Mouse (Mus musculus) liver, postnatal 0 days (tissue): ENCODE results near the gene Chrm3. TPM values are rescaled to one million over a fixed set of nuclear protein-coding genes. Genes with fewer than 3 reads are reported as not detected.

Experiments used
- ATAC-seq: fragments of 200-750 bp; cut with Nextera tagmentation; 2 replicates; pipeline ENCODE4 v1.8.0; 2017; ENCODE audit warnings: mild to moderate bottlenecking, moderate library complexity
- DNase-seq: peaks from one replicate; pipeline ENCODE4 v3.0.0-alpha.2; 2016
- H3K27ac ChIP-seq: fragments of 300-500 bp; sonication (generic); 2 replicates; pipeline ENCODE4 v1.5.1; 2014; ENCODE audit warnings: antibody characterized with exemption, moderate library complexity, mild to moderate bottlenecking, low read depth
- H3K27me3 ChIP-seq: fragments of 300-500 bp; sonication (generic); 2 replicates; pipeline ENCODE4 v1.6.1; 2014; ENCODE audit warnings: low read length, control low read depth, mixed read lengths; ENCODE audit not compliant: insufficient read depth
- H3K36me3 ChIP-seq: fragments of 300-500 bp; sonication (generic); replicated peaks from 2 replicates; pipeline ENCODE4 v1.6.1; 2014; ENCODE audit warnings: mild to moderate bottlenecking, control low read depth, low read length, moderate library complexity, mixed read lengths; ENCODE audit not compliant: insufficient read depth
- H3K4me1 ChIP-seq: fragments of 300-500 bp; sonication (generic); 2 replicates; pipeline ENCODE4 v1.6.1; 2014; ENCODE audit warnings: antibody characterized with exemption, mild to moderate bottlenecking, control low read depth; ENCODE audit not compliant: insufficient read depth
- H3K4me2 ChIP-seq: fragments of 300-500 bp; sonication (generic); 2 replicates; pipeline ENCODE4 v1.6.1; 2014; ENCODE audit warnings: low read depth, mild to moderate bottlenecking, low read length, moderate library complexity, mixed read lengths
- H3K4me3 ChIP-seq: fragments of 300-500 bp; sonication (generic); 2 replicates; pipeline ENCODE4 v1.5.1; 2014; ENCODE audit warnings: low read depth, low read length
- H3K9ac ChIP-seq: fragments of 300-500 bp; sonication (generic); replicated peaks from 2 replicates; pipeline ENCODE4 v1.6.1; 2014; ENCODE audit warnings: mild to moderate bottlenecking, moderate library complexity
- H3K9me3 ChIP-seq: fragments of 300-500 bp; sonication (generic); 2 replicates; pipeline ENCODE4 v1.6.1; 2016; ENCODE audit warnings: mild to moderate bottlenecking, control low read depth, low read length, mixed read lengths
- CTCF ChIP-seq: sonication (generic); IDR thresholded peaks from 2 replicates; pipeline ENCODE4 v1.5.1; 2016; ENCODE audit warnings: antibody characterized with exemption, low read depth
- EP300 ChIP-seq: IDR thresholded peaks from 2 replicates; pipeline ENCODE4 v1.6.1; 2016; ENCODE audit warnings: antibody characterized with exemption, low read depth, mild to moderate bottlenecking
- WGBS: fragments of 180-500 bp; shearing (Covaris S2); extraction: QIAGEN DNeasy Blood & Tissue Kit; methylation state at CpG from one replicate; pipeline ENCODE4 v1.1.7; 2014; ENCODE audit not compliant: insufficient replicate concordance; 5-methylcytosine and 5-hydroxymethylcytosine counted together
- polyA plus RNA-seq: library from polyadenylated mRNA; unstranded; fragments of >200 nt; fragmentation: Nextera tagmentation; extraction: Ambion mirVana; gene quantifications from 2 replicates; pipeline ENCODE4 v1.2.1, GENCODE M21; 2015

Gene Chrm3
- polyA plus RNA-seq, 1 experiment from 2014 or later: not detected

GRCm38 (mm10) chr13:9900653-9901385 is 459.8 kb downstream of the Chrm3 start:
- no peaks in the 10 kb centered on the region for H3K4me1 ChIP-seq
- TF ChIP-seq CTCF: no peak
- TF ChIP-seq EP300: no peak
- ATAC-seq: no peak
- H3K4me3 ChIP-seq: no peak overlapping the region
- H3K9me3 ChIP-seq: no peaks in the 10 kb centered on the region
- DNase-seq: no peak
- no peak overlapping the region for H3K4me2 ChIP-seq
- H3K9ac ChIP-seq: no peak overlapping the region
- 69% methylated on average over 5 of the region's 5 CpGs for WGBS
- no peaks in the 10 kb centered on the region for H3K36me3 ChIP-seq
- no peak overlapping the region for H3K27ac ChIP-seq
- no peaks in the 10 kb centered on the region for H3K27me3 ChIP-seq

- 71% methylated on average over 3 of the region's 3 CpGs for WGBS
- no peaks in the 10 kb centered on the region for H3K4me1 ChIP-seq
- H3K36me3 ChIP-seq: no peaks in the 10 kb centered on the region
- ATAC-seq (no peak), DNase-seq (no peak)
- no peaks in the 10 kb centered on the region for H3K27me3 ChIP-seq
- no peak overlapping the region for H3K9ac ChIP-seq
- no peak overlapping the region for H3K4me3 ChIP-seq
- no peak overlapping the region for H3K27ac ChIP-seq
- TF ChIP-seq CTCF (no peak), EP300 (no peak)
- H3K4me2 ChIP-seq: no peak overlapping the region
- H3K9me3 ChIP-seq: no peaks in the 10 kb centered on the region
Measured at GRCm38 (mm10) chr13:9898664-9899369, 461.8 kb downstream of the Chrm3 start.

DNA sequence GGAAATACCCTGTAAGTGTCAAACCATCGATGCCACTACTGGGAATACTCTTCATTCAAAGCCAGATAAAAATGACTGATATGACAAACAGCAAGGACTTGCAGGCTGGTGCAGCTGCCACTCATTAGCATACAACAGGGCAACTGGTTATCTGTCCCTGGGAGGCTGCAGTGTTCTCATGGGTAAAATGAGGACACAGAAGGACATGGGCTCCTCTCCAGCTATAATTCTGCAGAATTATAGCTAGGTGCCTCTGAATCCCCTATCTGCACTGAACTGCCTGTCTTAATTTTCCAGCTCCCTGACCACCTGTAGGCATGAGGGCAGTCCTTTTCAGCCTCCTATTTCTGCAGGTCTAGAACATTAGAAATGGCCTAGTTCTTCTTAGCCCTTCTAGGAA is 463.4 kb downstream of the Chrm3 start:
- H3K9me3 ChIP-seq: no peaks in the 10 kb centered on the region
- DNase-seq (no peak), ATAC-seq (no peak)
- H3K4me2 ChIP-seq: no peak overlapping the region
- WGBS: 35% methylated on average over 1 of the region's 1 CpGs
- H3K9ac ChIP-seq: no peak overlapping the region
- no peaks in the 10 kb centered on the region for H3K27me3 ChIP-seq
- no peaks in the 10 kb centered on the region for H3K36me3 ChIP-seq
- no peak overlapping the region for H3K27ac ChIP-seq
- TF ChIP-seq EP300 (no peak), CTCF (no peak)
- no peaks in the 10 kb centered on the region for H3K4me1 ChIP-seq
- no peak overlapping the region for H3K4me3 ChIP-seq

- no peak overlapping the region for H3K4me3 ChIP-seq
- ATAC-seq: no peak
- H3K9ac ChIP-seq: no peak overlapping the region
- WGBS: 52% methylated on average over 11 of the region's 11 CpGs
- no peak for DNase-seq
- no peaks in the 10 kb centered on the region for H3K9me3 ChIP-seq
- no peaks in the 10 kb centered on the region for H3K4me1 ChIP-seq
- H3K36me3 ChIP-seq: no peaks in the 10 kb centered on the region
- no peak overlapping the region for H3K4me2 ChIP-seq
- H3K27me3 ChIP-seq: no peaks in the 10 kb centered on the region
- TF ChIP-seq EP300 (no peak), CTCF (no peak)
- no peak overlapping the region for H3K27ac ChIP-seq
Measured at GRCm38 (mm10) chr13:9895045-9895625, 465.5 kb downstream of the Chrm3 start.

GRCm38 (mm10) chr13:9891088-9891487 is 469.6 kb downstream of the Chrm3 start:
- Histone ChIP-seq H3K27me3 (no peaks in the 10 kb centered on the region), H3K9me3 (no peaks in the 10 kb centered on the region), H3K4me2 (no peak overlapping the region), H3K4me1 (no peaks in the 10 kb centered on the region), H3K36me3 (no peaks in the 10 kb centered on the region), H3K9ac (no peak overlapping the region), H3K4me3 (no peak overlapping the region), H3K27ac (no peak overlapping the region)
- no peak for TF ChIP-seq CTCF
- TF ChIP-seq EP300: no peak
- WGBS: 61% methylated on average over 1 of the region's 1 CpGs
- ATAC-seq: no peak
- DNase-seq: no peak

- H3K27ac ChIP-seq: no peak overlapping the region
- H3K9me3 ChIP-seq: no peaks in the 10 kb centered on the region
- DNase-seq (no peak), ATAC-seq (no peak)
- no peak for TF ChIP-seq CTCF
- no peak for TF ChIP-seq EP300
- no peaks in the 10 kb centered on the region for H3K36me3 ChIP-seq
- H3K4me2 ChIP-seq: no peak overlapping the region
- no peaks in the 10 kb centered on the region for H3K4me1 ChIP-seq
- no peak overlapping the region for H3K9ac ChIP-seq
- no peak overlapping the region for H3K4me3 ChIP-seq
- WGBS: 65% methylated on average over 5 of the region's 5 CpGs
- H3K27me3 ChIP-seq: no peaks in the 10 kb centered on the region
Measured at GRCm38 (mm10) chr13:9890460-9890859, 470.2 kb downstream of the Chrm3 start.
